Mouse (Mus musculus) stomach, postnatal 0 days (tissue): ENCODE measurements at regions not wholly inside any gene's neighbourhood (a gene's known extent, or its start where the extent isn't known, plus 50 kb on each side); places are given as distances from the start of the nearest gene placed in this dataset.

ENCODE experiments used
- ATAC-seq: fragments of 200-750 bp; cut with Nextera tagmentation; 2 replicates; pipeline ENCODE4 v1.8.0; 2017; ENCODE audit not compliant: low FRiP score, low TSS enrichment
- DNase-seq: peaks from one replicate; pipeline ENCODE4 v3.0.0-alpha.2; 2016; ENCODE audit warnings: low spot score
- H3K27ac ChIP-seq: fragments of 300-500 bp; sonication (generic); replicated peaks from 2 replicates; pipeline ENCODE4 v1.5.1; 2014; ENCODE audit warnings: mild to moderate bottlenecking, control low read depth
- H3K27me3 ChIP-seq: fragments of 300-500 bp; sonication (generic); 2 replicates; pipeline ENCODE4 v1.6.1; 2014; ENCODE audit warnings: low read length; ENCODE audit not compliant: control insufficient read depth, insufficient read depth
- H3K36me3 ChIP-seq: fragments of 300-500 bp; sonication (generic); 2 replicates; pipeline ENCODE4 v1.6.1; 2014; ENCODE audit warnings: low read length, mixed read lengths; ENCODE audit not compliant: control insufficient read depth, insufficient read depth
- H3K4me1 ChIP-seq: fragments of 300-500 bp; sonication (generic); replicated peaks from 2 replicates; pipeline ENCODE4 v1.6.1; 2014; ENCODE audit warnings: antibody characterized with exemption; ENCODE audit not compliant: control insufficient read depth, insufficient read depth
- H3K4me2 ChIP-seq: fragments of 300-500 bp; sonication (generic); replicated peaks from 2 replicates; pipeline ENCODE4 v1.6.1; 2014; ENCODE audit warnings: low read depth, mild to moderate bottlenecking, control low read depth, moderate library complexity
- H3K4me3 ChIP-seq: fragments of 300-500 bp; sonication (generic); 2 replicates; pipeline ENCODE4 v1.5.1; 2014; ENCODE audit warnings: low read depth, low read length, control low read depth
- H3K9ac ChIP-seq: fragments of 300-500 bp; sonication (generic); 2 replicates; pipeline ENCODE4 v1.6.1; 2014; ENCODE audit warnings: mild to moderate bottlenecking, low read length, control low read depth, mixed read lengths
- H3K9me3 ChIP-seq: fragments of 300-500 bp; sonication (generic); 2 replicates; pipeline ENCODE4 v1.6.1; 2016; ENCODE audit warnings: low read length; ENCODE audit not compliant: control insufficient read depth
- CTCF ChIP-seq: IDR thresholded peaks from 2 replicates; pipeline ENCODE4 v1.5.1; 2016; ENCODE audit warnings: antibody characterized with exemption, low read depth, mild to moderate bottlenecking, moderate library complexity
- EP300 ChIP-seq: optimal IDR thresholded peaks from 2 replicates; pipeline ENCODE3; 2016; ENCODE audit warnings: antibody characterized with exemption
- WGBS: fragments of 180-500 bp; shearing (Covaris S2); extraction: QIAGEN DNeasy Blood & Tissue Kit; methylation state at CpG from one replicate; pipeline ENCODE4 v1.1.7; 2014; 5-methylcytosine and 5-hydroxymethylcytosine counted together

- Histone ChIP-seq H3K4me2 (no peak overlapping the region), H3K9me3 (no peaks in the 10 kb centered on the region), H3K27me3 (no peaks in the 10 kb centered on the region), H3K36me3 (no peaks in the 10 kb centered on the region), H3K4me3 (no peak overlapping the region), H3K9ac (no peak overlapping the region), H3K27ac (no peak overlapping the region), H3K4me1 (no peaks in the 10 kb centered on the region)
- DNase-seq (peak; percentile 15), ATAC-seq (peak; percentile 75; the same call in 1 of the 2 replicates)
- WGBS = 56% methylated on average over 2 of the region's 2 CpGs
- TF ChIP-seq EP300 (no peak), CTCF (no peak)
These were observed 262.0 kb upstream of the N6amt1 start for GRCm38 (mm10) chr16:87092011-87092410.

GRCm38 (mm10) chr16:87089322-87089721 lies 264.7 kb upstream of the N6amt1 start:
- no peak overlapping the region for H3K4me2 ChIP-seq
- no peak overlapping the region for H3K4me3 ChIP-seq
- H3K9me3 ChIP-seq = no peaks in the 10 kb centered on the region
- TF ChIP-seq EP300 = no peak
- TF ChIP-seq CTCF = no peak
- H3K9ac ChIP-seq = no peak overlapping the region
- WGBS = 57% methylated on average over 3 of the region's 3 CpGs
- no peak for DNase-seq
- no peaks in the 10 kb centered on the region for H3K4me1 ChIP-seq
- no peaks in the 10 kb centered on the region for H3K36me3 ChIP-seq
- no peak overlapping the region for H3K27ac ChIP-seq
- ATAC-seq = no peak
- H3K27me3 ChIP-seq = no peaks in the 10 kb centered on the region

- Histone ChIP-seq H3K4me1 (no peaks in the 10 kb centered on the region), H3K4me3 (no peak overlapping the region), H3K27me3 (no peaks in the 10 kb centered on the region), H3K27ac (no peak overlapping the region), H3K9ac (no peak overlapping the region), H3K9me3 (no peaks in the 10 kb centered on the region), H3K4me2 (no peak overlapping the region), H3K36me3 (no peaks in the 10 kb centered on the region)
- ATAC-seq = no peak
- no peak for DNase-seq
- no peak for TF ChIP-seq EP300
- no peak for TF ChIP-seq CTCF
- WGBS = 38% methylated on average over 2 of the region's 2 CpGs
These were observed 270.5 kb upstream of the N6amt1 start for GRCm38 (mm10) chr16:87083505-87083904.

- no peak for DNase-seq
These were observed 276.6 kb upstream of the N6amt1 start for GRCm38 (mm10) chr16:87077385-87077784.

GRCm38 (mm10) chr16:87069294-87069693 lies 284.7 kb upstream of the N6amt1 start:
- Histone ChIP-seq H3K4me1 (no peaks in the 10 kb centered on the region), H3K27ac (no peak overlapping the region), H3K36me3 (no peaks in the 10 kb centered on the region), H3K4me3 (no peak overlapping the region), H3K9me3 (no peaks in the 10 kb centered on the region), H3K4me2 (no peak overlapping the region), H3K27me3 (no peaks in the 10 kb centered on the region), H3K9ac (no peak overlapping the region)
- no peak for DNase-seq
- no peak for ATAC-seq
- 49% methylated on average over 2 of the region's 2 CpGs for WGBS
- TF ChIP-seq EP300 (no peak), CTCF (no peak)

More at GRCm38 (mm10) chr16:87077385-87077784, 276.6 kb upstream of the N6amt1 start:
- H3K4me1 ChIP-seq = no peaks in the 10 kb centered on the region
- no peak overlapping the region for H3K27ac ChIP-seq
- H3K9ac ChIP-seq = no peak overlapping the region
- H3K27me3 ChIP-seq = no peaks in the 10 kb centered on the region
- 86% methylated on average over 2 of the region's 2 CpGs for WGBS
- ATAC-seq = no peak
- no peaks in the 10 kb centered on the region for H3K9me3 ChIP-seq
- no peaks in the 10 kb centered on the region for H3K36me3 ChIP-seq
- H3K4me2 ChIP-seq = no peak overlapping the region
- no peak overlapping the region for H3K4me3 ChIP-seq
- TF ChIP-seq EP300 (no peak), CTCF (no peak)

GRCm38 (mm10) chr16:87067981-87068380 lies 286.0 kb upstream of the N6amt1 start:
- H3K36me3 ChIP-seq = no peaks in the 10 kb centered on the region
- no peak overlapping the region for H3K4me3 ChIP-seq
- H3K9me3 ChIP-seq = no peaks in the 10 kb centered on the region
- no peak overlapping the region for H3K27ac ChIP-seq
- no peak for ATAC-seq
- WGBS = 65% methylated on average over 1 of the region's 1 CpGs
- DNase-seq = no peak
- no peak overlapping the region for H3K4me2 ChIP-seq
- no peak overlapping the region for H3K9ac ChIP-seq
- H3K4me1 ChIP-seq = no peaks in the 10 kb centered on the region
- no peaks in the 10 kb centered on the region for H3K27me3 ChIP-seq
- TF ChIP-seq CTCF (no peak), EP300 (no peak)
